Mouse (Mus musculus) heart, adult 2 months (tissue): Measurements from ENCODE around the gene Tub.

Source experiments
- CTCF ChIP-seq: fragments of 200-600 bp; IDR thresholded peaks from 2 replicates; pipeline ENCODE4 v1.8.1; 2022; ENCODE audit warnings: antibody characterized with exemption, mild to moderate bottlenecking, moderate library complexity
- EP300 ChIP-seq: fragments of 200-500 bp; IDR thresholded peaks from 2 replicates; pipeline ENCODE4 v1.6.1; 2011; ENCODE audit warnings: low read depth, low read length, control low read depth; ENCODE audit not compliant: insufficient read depth
- POLR2A ChIP-seq: fragments of 200-500 bp; IDR thresholded peaks from 2 replicates; pipeline ENCODE4 v1.6.1; 2011; ENCODE audit warnings: mild to moderate bottlenecking, low read depth, low read length, control low read depth; ENCODE audit not compliant: insufficient read depth

DNA sequence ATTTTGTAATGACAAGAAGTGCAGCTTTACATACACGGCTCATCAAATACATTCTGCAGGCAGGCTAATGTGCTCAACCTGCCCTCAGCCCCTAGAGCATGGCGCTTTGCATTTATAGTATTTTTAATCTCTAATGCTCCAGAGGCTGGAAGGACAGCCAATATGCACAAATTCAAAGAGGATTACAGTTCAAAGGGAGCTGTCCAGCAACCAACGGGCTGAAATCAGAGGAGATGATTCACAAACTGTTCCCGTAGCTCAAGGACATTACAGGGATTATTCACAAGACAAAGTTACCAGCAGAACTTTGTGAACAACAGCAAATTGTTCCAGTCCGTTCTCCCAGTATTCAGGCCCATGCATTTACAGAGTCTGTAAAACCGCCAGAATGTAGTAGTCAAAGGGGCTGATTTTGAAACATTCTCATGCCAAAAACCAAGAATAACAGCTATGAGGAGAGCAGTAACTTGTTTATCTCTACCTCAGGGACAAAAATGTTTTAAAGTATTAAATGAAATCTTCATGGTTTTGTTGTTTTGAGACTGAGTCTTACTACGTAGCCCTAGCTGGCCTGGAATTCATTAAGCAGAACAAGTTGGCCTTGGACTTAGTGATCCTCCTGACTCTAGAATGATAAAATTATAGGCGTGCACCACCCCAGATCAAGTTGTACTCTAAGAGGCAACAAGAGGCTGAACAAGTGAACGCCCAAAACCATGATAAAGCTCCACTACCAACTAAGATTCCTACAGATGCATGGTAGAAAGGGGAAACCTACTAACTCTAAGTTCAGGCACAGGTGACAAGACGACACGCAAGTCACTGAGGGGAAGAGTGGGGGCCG is 132.4 kb downstream of the Tub start:
- TF ChIP-seq CTCF, result no peak
- TF ChIP-seq POLR2A, result no peak
- TF ChIP-seq EP300, result no peak
